Mouse (Mus musculus): Measurements from ENCODE around the gene Nrxn3. TPM values are rescaled to one million over a fixed set of nuclear protein-coding genes. Genes with fewer than 3 reads are reported as not detected.

Nrxn3 gene
- polyA plus RNA-seq (2011; ENCODE audit: insufficient read length, low read depth, missing spikeins): not detected in 2 replicates

GRCm38 (mm10) chr12:88722691-88723070 lies at the start of gene Nrxn3:
Nrxn3 (plus strand) TSS chr12:88722876.
- H3K27ac ChIP-seq (ENCODE audit: insufficient read depth, low read length): no peak within 1 kb of the TSS
- no peak for TF ChIP-seq POLR2A (IDR thresholded peaks at IDR 0.05; ENCODE audit: low read depth, low read length)
- no peak for TF ChIP-seq CTCF (IDR thresholded peaks at IDR 0.05; ENCODE audit: borderline replicate concordance, insufficient read depth, low read length)
- no peak within 1 kb of the TSS for H3K4me3 ChIP-seq (ENCODE audit: insufficient read depth, low read length)

DNA sequence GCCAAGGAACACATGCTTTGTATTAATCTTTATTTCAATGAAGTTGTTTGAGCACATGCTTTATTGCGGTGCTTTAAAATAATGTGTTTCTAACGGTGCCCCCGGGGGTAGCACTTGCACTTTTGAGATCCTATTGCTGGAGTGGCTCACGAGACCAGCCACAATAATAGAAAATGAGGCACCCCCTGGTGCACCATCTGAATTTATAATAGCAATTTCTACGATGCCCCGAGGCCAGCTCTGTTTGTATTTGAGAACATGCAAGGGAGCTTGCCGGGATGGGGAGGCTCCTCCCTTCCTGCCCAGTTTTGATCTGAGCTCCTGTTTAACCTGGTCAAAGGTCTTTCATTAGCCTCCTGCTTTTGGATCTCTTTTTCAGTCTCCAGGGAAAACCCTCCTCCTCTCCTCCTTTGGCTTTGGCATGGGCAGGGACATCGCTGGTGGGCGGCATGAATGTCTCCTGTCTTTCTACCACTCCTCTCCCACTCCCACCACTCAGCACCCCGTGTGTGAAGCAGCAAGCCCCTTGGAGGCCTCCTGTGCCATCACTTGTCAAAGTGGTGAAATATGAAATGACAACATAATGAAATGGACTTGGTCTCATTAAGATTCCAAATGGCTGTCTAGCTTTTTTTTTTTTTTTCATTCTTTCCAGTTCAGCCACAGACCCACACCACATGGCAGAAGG lies 18.4 kb upstream of the Nrxn3 start:
- Histone ChIP-seq H3K4me1 (ENCODE audit: control insufficient read depth, insufficient read depth, low read length) (no peaks in the 10 kb centered on the region), H3K27ac (ENCODE audit: insufficient read depth, low read length) (no peak overlapping the region), H3K4me3 (ENCODE audit: insufficient read depth, low read length) (no peak overlapping the region)
- TF ChIP-seq POLR2A (IDR thresholded peaks at IDR 0.05; ENCODE audit: low read depth, low read length) (no peak), CTCF (IDR thresholded peaks at IDR 0.05; ENCODE audit: borderline replicate concordance, insufficient read depth, low read length) (no peak)

More at GRCm38 (mm10) chr12:88722691-88723070, at the start of gene Nrxn3:
- H3K4me1 ChIP-seq (ENCODE audit: control insufficient read depth, insufficient read depth, low read length): no peaks in the 10 kb centered on the region; the same call in 1 of the 2 replicates

DNA sequence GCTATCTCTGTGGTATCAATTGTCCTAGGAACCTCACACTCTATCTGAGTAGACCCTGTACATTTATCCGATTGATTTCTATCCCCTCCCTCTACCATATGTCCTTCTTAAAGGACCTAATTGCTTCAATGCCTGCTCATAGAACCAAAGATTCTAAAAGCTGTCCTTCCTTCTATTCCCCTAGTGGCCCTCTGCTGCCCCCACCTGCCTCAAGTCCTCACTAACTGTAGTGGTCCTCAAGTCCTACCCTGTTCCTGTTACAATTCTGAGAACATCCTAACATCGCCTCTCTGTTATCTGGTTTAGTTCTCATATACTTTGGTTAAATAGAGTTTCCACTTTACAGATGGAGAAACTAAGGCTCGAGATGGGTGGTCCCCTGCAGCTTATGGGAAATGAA lies 16.7 kb upstream of the Nrxn3 start:
- Histone ChIP-seq H3K4me1 (ENCODE audit: control insufficient read depth, insufficient read depth, low read length) (no peaks in the 10 kb centered on the region), H3K27ac (ENCODE audit: insufficient read depth, low read length) (no peak overlapping the region)
- no peak for TF ChIP-seq CTCF (IDR thresholded peaks at IDR 0.05; ENCODE audit: borderline replicate concordance, insufficient read depth, low read length)

GRCm38 (mm10) chr12:88707786-88708185 lies 14.9 kb upstream of the Nrxn3 start:
- H3K4me1 ChIP-seq (ENCODE audit: control insufficient read depth, insufficient read depth, low read length): no peaks in the 10 kb centered on the region

More for the DNA sequence above, 16.7 kb upstream of the Nrxn3 start:
- H3K4me3 ChIP-seq (ENCODE audit: insufficient read depth, low read length): no peak overlapping the region

DNA sequence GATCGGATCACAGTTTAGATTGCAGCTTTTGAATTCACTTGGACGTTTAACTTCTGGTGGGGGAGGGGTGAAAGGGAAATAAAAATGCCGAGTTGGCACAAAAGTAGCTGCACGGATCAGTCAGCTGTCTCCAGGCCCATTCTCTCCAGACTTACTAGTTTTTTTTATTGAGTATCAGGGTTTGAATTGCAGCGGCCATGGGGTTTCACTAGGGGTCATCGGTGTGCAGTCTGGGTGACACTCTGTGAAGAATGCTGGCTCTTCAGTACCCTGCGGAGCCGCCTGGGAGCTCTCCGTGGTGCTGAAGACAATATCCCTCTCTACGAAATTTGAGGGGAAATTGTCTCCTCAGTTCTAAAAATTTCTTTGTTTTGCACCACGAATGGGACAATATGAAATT lies 13.5 kb upstream of the Nrxn3 start:
- TF ChIP-seq POLR2A (IDR thresholded peaks at IDR 0.05; ENCODE audit: low read depth, low read length) (no peak), CTCF (IDR thresholded peaks at IDR 0.05; ENCODE audit: borderline replicate concordance, insufficient read depth, low read length) (no peak)
- H3K27ac ChIP-seq (ENCODE audit: insufficient read depth, low read length): no peak overlapping the region
- H3K4me3 ChIP-seq (ENCODE audit: insufficient read depth, low read length): no peak overlapping the region
- no peaks in the 10 kb centered on the region for H3K4me1 ChIP-seq (ENCODE audit: control insufficient read depth, insufficient read depth, low read length)

More at GRCm38 (mm10) chr12:88707786-88708185, 14.9 kb upstream of the Nrxn3 start:
- Histone ChIP-seq H3K27ac (ENCODE audit: insufficient read depth, low read length) (no peak overlapping the region), H3K4me3 (ENCODE audit: insufficient read depth, low read length) (no peak overlapping the region)
- TF ChIP-seq CTCF (IDR thresholded peaks at IDR 0.05; ENCODE audit: borderline replicate concordance, insufficient read depth, low read length): no peak
- TF ChIP-seq POLR2A (IDR thresholded peaks at IDR 0.05; ENCODE audit: low read depth, low read length): no peak

DNA sequence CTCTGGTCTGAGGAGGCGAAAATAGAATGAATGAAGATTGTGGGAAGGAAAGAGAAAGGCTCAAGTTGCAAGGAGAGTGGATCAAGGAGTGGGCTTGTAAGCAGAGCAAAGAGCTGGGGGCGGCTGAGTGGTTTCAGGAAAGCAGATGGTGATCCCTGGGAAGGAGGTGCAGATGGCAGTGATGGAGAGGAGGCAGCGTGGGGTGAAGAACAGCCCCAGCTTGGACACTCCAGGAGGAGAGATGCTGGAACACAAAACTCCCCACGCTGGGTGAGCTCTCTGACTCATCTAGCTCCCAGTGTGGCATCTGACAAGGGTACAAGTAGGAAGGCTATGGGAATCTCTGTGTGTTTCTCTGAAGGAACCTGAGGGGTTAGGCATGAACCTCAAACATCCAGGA lies 9.2 kb upstream of the Nrxn3 start:
- H3K4me3 ChIP-seq (ENCODE audit: insufficient read depth, low read length): no peak overlapping the region
- no peaks in the 10 kb centered on the region for H3K4me1 ChIP-seq (ENCODE audit: control insufficient read depth, insufficient read depth, low read length)
- no peak overlapping the region for H3K27ac ChIP-seq (ENCODE audit: insufficient read depth, low read length)
- TF ChIP-seq POLR2A (IDR thresholded peaks at IDR 0.05; ENCODE audit: low read depth, low read length): no peak
- no peak for TF ChIP-seq CTCF (IDR thresholded peaks at IDR 0.05; ENCODE audit: borderline replicate concordance, insufficient read depth, low read length)

- H3K27ac ChIP-seq (ENCODE audit: insufficient read depth, low read length): no peak overlapping the region
- TF ChIP-seq CTCF (IDR thresholded peaks at IDR 0.05; ENCODE audit: borderline replicate concordance, insufficient read depth, low read length) (no peak), POLR2A (IDR thresholded peaks at IDR 0.05; ENCODE audit: low read depth, low read length) (no peak)
- no peaks in the 10 kb centered on the region; the same call in 1 of the 2 replicates for H3K4me1 ChIP-seq (ENCODE audit: control insufficient read depth, insufficient read depth, low read length)
- H3K4me3 ChIP-seq (ENCODE audit: insufficient read depth, low read length): no peak overlapping the region
Measured at GRCm38 (mm10) chr12:88722031-88722690, 515 bp upstream of the Nrxn3 start.

- H3K27ac ChIP-seq (ENCODE audit: insufficient read depth, low read length): no peak overlapping the region
- TF ChIP-seq CTCF (IDR thresholded peaks at IDR 0.05; ENCODE audit: borderline replicate concordance, insufficient read depth, low read length) (no peak), POLR2A (IDR thresholded peaks at IDR 0.05; ENCODE audit: low read depth, low read length) (no peak)
Measured at GRCm38 (mm10) chr12:88726316-88726715, 3.6 kb downstream of the Nrxn3 start.

GRCm38 (mm10) chr12:88726755-88727154 lies 4.1 kb downstream of the Nrxn3 start:
- no peak overlapping the region for H3K27ac ChIP-seq (ENCODE audit: insufficient read depth, low read length)
- H3K4me3 ChIP-seq (ENCODE audit: insufficient read depth, low read length): no peak overlapping the region
- H3K4me1 ChIP-seq (ENCODE audit: control insufficient read depth, insufficient read depth, low read length): no peaks in the 10 kb centered on the region; the same call in 1 of the 2 replicates
- TF ChIP-seq POLR2A (IDR thresholded peaks at IDR 0.05; ENCODE audit: low read depth, low read length): no peak
- no peak for TF ChIP-seq CTCF (IDR thresholded peaks at IDR 0.05; ENCODE audit: borderline replicate concordance, insufficient read depth, low read length)

More at GRCm38 (mm10) chr12:88726316-88726715, 3.6 kb downstream of the Nrxn3 start:
- Histone ChIP-seq H3K4me3 (ENCODE audit: insufficient read depth, low read length) (no peak overlapping the region), H3K4me1 (ENCODE audit: control insufficient read depth, insufficient read depth, low read length) (no peaks in the 10 kb centered on the region; the same call in 1 of the 2 replicates)

GRCm38 (mm10) chr12:88730720-88731119 lies 8.0 kb downstream of the Nrxn3 start:
- no peak for TF ChIP-seq POLR2A (IDR thresholded peaks at IDR 0.05; ENCODE audit: low read depth, low read length)
- TF ChIP-seq CTCF (IDR thresholded peaks at IDR 0.05; ENCODE audit: borderline replicate concordance, insufficient read depth, low read length): no peak
- H3K27ac ChIP-seq (ENCODE audit: insufficient read depth, low read length): no peak overlapping the region
- no peak overlapping the region for H3K4me3 ChIP-seq (ENCODE audit: insufficient read depth, low read length)

More at GRCm38 (mm10) chr12:88730720-88731119, 8.0 kb downstream of the Nrxn3 start:
- H3K4me1 ChIP-seq (ENCODE audit: control insufficient read depth, insufficient read depth, low read length): no peaks in the 10 kb centered on the region
